Mouse (Mus musculus): ENCODE data around the gene Spag6l.

- TF ChIP-seq CTCF (IDR thresholded peaks at IDR 0.05; ENCODE audit: low read depth, low read length) (no peak), POLR2A (IDR thresholded peaks at IDR 0.05; ENCODE audit: insufficient read depth, low read length) (no peak), EP300 (IDR thresholded peaks at IDR 0.05; ENCODE audit: insufficient read depth, low read depth, low read length) (no peak)
Measured at GRCm38 (mm10) chr16:16865217-16865616, 36.0 kb upstream of the Spag6l start.

Measured in ES-Bruce4 (cell line).